Mouse (Mus musculus) hindbrain, embryonic 10.5 days (tissue): Measurements from ENCODE around the gene Mrpl19. TPM values are rescaled to one million over a fixed set of nuclear protein-coding genes. Genes with fewer than 3 reads are reported as not detected.
A peak's percentile ranks its signal among the peaks of the same experiment; 100 is the strongest.

Source experiments
- DNase-seq: peaks from one replicate; pipeline ENCODE4 v3.0.0-alpha.2; 2017; ENCODE audit warnings: low spot score
- H3K27ac ChIP-seq: fragments of 300-500 bp; sonication (generic); 2 replicates; pipeline ENCODE4 v1.5.1; 2016; ENCODE audit warnings: mild to moderate bottlenecking, moderate library complexity
- H3K27me3 ChIP-seq: fragments of 300-500 bp; sonication (generic); 2 replicates; pipeline ENCODE4 v1.6.1; 2016; ENCODE audit warnings: mild to moderate bottlenecking; ENCODE audit not compliant: poor library complexity, insufficient read depth, severe bottlenecking
- H3K36me3 ChIP-seq: fragments of 300-500 bp; sonication (generic); 2 replicates; pipeline ENCODE4 v1.6.1; 2016; ENCODE audit warnings: mild to moderate bottlenecking, moderate library complexity
- H3K4me1 ChIP-seq: fragments of 300-500 bp; sonication (generic); replicated peaks from 2 replicates; pipeline ENCODE4 v1.6.1; 2016; ENCODE audit warnings: mild to moderate bottlenecking
- H3K4me3 ChIP-seq: fragments of 300-500 bp; sonication (generic); 2 replicates; pipeline ENCODE4 v1.5.1; 2016; ENCODE audit warnings: mild to moderate bottlenecking, moderate library complexity
- H3K9me3 ChIP-seq: fragments of 300-500 bp; sonication (generic); 2 replicates; pipeline ENCODE4 v1.6.1; 2016; ENCODE audit warnings: mild to moderate bottlenecking, moderate library complexity
- WGBS: fragments of 180-500 bp; shearing (Covaris S2); methylation state at CpG from one replicate; pipeline ENCODE4 v1.1.7; 2016; 5-methylcytosine and 5-hydroxymethylcytosine counted together
- polyA plus RNA-seq: library from polyadenylated mRNA; unstranded; fragments of >200 nt; fragmentation: Nextera tagmentation; extraction: Ambion mirVana; gene quantifications from 2 replicates; pipeline ENCODE4 v1.2.1, GENCODE M21; 2016

Mrpl19 gene
- polyA plus RNA-seq, 1 experiment from 2014 or later, result 59.2 TPM

DNA sequence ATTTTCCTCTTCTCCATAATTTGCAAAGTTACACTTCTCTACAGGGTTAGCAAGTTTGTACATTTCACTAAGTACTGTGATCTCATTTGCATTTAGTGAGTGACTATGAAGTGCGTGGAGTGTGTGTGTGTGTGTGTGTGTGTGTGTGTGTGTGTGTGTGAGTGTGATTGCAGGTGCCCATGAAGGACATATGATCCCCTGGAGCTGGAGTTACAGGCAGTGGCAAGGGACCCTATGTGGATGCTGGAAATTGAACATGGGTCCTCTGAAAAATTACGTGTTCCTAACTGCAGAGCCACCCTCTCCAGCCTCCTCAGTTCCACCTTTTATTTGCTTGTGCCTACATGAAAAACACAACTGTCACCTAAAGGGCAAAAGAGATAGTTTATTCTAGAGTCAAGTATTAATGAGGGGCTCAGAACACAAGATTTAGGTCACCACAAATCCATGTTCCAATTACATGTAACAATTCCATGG is 348 bp upstream of the Mrpl19 start:
- 53% methylated on average over 2 of the region's 2 CpGs for WGBS
- H3K9me3 ChIP-seq, result no peaks in the 10 kb centered on the region
- H3K27me3 ChIP-seq, result no peaks in the 10 kb centered on the region
- peaks cover 29% of the 10 kb centered on the region for H3K36me3 ChIP-seq
- peak overlapping the region; percentile 88 for H3K4me3 ChIP-seq
- no peak for DNase-seq
- H3K4me1 ChIP-seq, result peaks cover 10% of the 10 kb centered on the region
- peak overlapping the region; percentile 88 for H3K27ac ChIP-seq

- Histone ChIP-seq H3K4me1 (peaks cover 10% of the 10 kb centered on the region), H3K27me3 (no peaks in the 10 kb centered on the region), H3K36me3 (peaks cover 87% of the 10 kb centered on the region), H3K9me3 (0 out of 2 replicates have a peak, but pooled peaks cover 6% of the 10 kb centered on the region), H3K4me3 (no peak overlapping the region), H3K27ac (no peak overlapping the region)
- no peak for DNase-seq
- WGBS, result 94% methylated on average over 1 of the region's 1 CpGs
These were observed 5.5 kb downstream of the Mrpl19 start for GRCm38 (mm10) chr6:81960284-81960683.

- 92% methylated on average over 8 of the region's 8 CpGs for WGBS
- no peak for DNase-seq
- Histone ChIP-seq H3K9me3 (0 out of 2 replicates have a peak, but pooled peaks cover 6% of the 10 kb centered on the region), H3K4me3 (no peak overlapping the region), H3K4me1 (peaks cover 6% of the 10 kb centered on the region), H3K36me3 (peaks cover 91% of the 10 kb centered on the region), H3K27ac (no peak overlapping the region), H3K27me3 (no peaks in the 10 kb centered on the region)
These were observed 5.9 kb downstream of the Mrpl19 start for GRCm38 (mm10) chr6:81959866-81960265.

GRCm38 (mm10) chr6:81957992-81958391 is 7.8 kb downstream of the Mrpl19 start:
- DNase-seq, result no peak
- Histone ChIP-seq H3K27ac (no peak overlapping the region), H3K27me3 (no peaks in the 10 kb centered on the region), H3K4me1 (no peaks in the 10 kb centered on the region), H3K4me3 (no peak overlapping the region), H3K36me3 (peaks cover 100% of the 10 kb centered on the region), H3K9me3 (0 out of 2 replicates have a peak, but pooled peaks cover 6% of the 10 kb centered on the region)
- WGBS, result 93% methylated on average over 11 of the region's 11 CpGs

- Histone ChIP-seq H3K9me3 (0 out of 2 replicates have a peak, but pooled peaks cover 6% of the 10 kb centered on the region), H3K4me3 (no peak overlapping the region), H3K4me1 (no peaks in the 10 kb centered on the region), H3K36me3 (peaks cover 100% of the 10 kb centered on the region), H3K27ac (no peak overlapping the region), H3K27me3 (no peaks in the 10 kb centered on the region)
- no peak for DNase-seq
- WGBS, result 88% methylated on average over 4 of the region's 4 CpGs
These were observed 9.4 kb downstream of the Mrpl19 start for GRCm38 (mm10) chr6:81956399-81956798.

GRCm38 (mm10) chr6:81955133-81955532 is 10.6 kb downstream of the Mrpl19 start:
- no peaks in the 10 kb centered on the region for H3K4me1 ChIP-seq
- H3K27ac ChIP-seq, result no peak overlapping the region
- no peaks in the 10 kb centered on the region for H3K27me3 ChIP-seq
- DNase-seq, result no peak
- WGBS, result 93% methylated on average over 5 of the region's 5 CpGs
- H3K9me3 ChIP-seq, result 0 out of 2 replicates have a peak, but pooled peaks cover 6% of the 10 kb centered on the region
- peaks cover 100% of the 10 kb centered on the region for H3K36me3 ChIP-seq
- H3K4me3 ChIP-seq, result no peak overlapping the region

GRCm38 (mm10) chr6:81946906-81947305 is 18.9 kb downstream of the Mrpl19 start:
- Histone ChIP-seq H3K4me1 (no peaks in the 10 kb centered on the region), H3K36me3 (peaks cover 100% of the 10 kb centered on the region), H3K9me3 (no peaks in the 10 kb centered on the region), H3K27me3 (no peaks in the 10 kb centered on the region), H3K4me3 (no peak overlapping the region), H3K27ac (no peak overlapping the region)
- no peak for DNase-seq
- WGBS, result 95% methylated on average over 6 of the region's 6 CpGs

GRCm38 (mm10) chr6:81944432-81944831 is 21.3 kb downstream of the Mrpl19 start:
- no peak overlapping the region for H3K4me3 ChIP-seq
- no peaks in the 10 kb centered on the region for H3K9me3 ChIP-seq
- no peak for DNase-seq
- H3K27me3 ChIP-seq, result no peaks in the 10 kb centered on the region
- 87% methylated on average over 3 of the region's 3 CpGs for WGBS
- H3K27ac ChIP-seq, result no peak overlapping the region
- no peaks in the 10 kb centered on the region for H3K4me1 ChIP-seq
- peaks cover 100% of the 10 kb centered on the region for H3K36me3 ChIP-seq

DNA sequence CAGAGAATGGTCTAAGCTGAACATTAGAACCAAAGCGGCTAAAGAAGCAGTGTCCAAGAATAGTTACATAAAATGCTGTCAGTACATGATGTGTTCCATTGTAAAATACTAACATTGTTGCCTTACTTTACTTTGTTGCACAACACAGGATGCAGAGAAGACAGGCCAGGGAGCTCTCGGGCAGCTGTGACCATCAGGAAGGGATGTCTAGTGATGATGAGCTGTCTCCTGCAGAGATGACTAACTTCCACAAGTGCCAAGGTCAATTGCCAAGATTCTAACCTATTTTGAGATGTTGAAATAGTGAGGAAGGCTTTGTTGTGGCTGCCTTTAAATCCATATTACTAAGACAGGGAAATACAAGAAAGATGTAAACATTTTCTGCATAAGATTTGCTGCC is 22.5 kb downstream of the Mrpl19 start:
- Histone ChIP-seq H3K27me3 (no peaks in the 10 kb centered on the region), H3K36me3 (peaks cover 100% of the 10 kb centered on the region), H3K4me1 (no peaks in the 10 kb centered on the region), H3K4me3 (no peak overlapping the region), H3K9me3 (no peaks in the 10 kb centered on the region), H3K27ac (no peak overlapping the region)
- DNase-seq, result no peak
- 94% methylated on average over 2 of the region's 2 CpGs for WGBS

DNA sequence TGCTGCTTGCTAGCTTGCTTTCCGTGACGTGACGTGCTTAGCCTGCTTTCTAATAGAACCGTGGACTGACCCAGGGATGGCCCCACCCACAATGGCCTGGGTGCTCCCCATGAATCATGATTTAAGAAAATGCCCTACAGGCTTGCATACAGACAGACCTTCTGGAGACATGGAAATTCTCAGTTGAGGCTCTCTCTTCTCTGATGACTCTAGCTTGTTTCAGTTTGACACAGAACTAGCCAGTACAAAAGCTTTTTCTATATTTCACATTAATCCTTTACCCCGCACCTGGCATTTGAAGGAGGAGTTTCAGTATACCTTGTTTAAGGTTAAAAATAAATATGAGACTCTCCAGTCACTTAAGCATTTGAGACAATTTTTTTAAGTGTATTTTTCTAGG is 24.0 kb downstream of the Mrpl19 start:
- 94% methylated on average over 5 of the region's 5 CpGs for WGBS
- Histone ChIP-seq H3K27ac (no peak overlapping the region), H3K36me3 (peaks cover 100% of the 10 kb centered on the region)

GRCm38 (mm10) chr6:81933281-81933680 is 32.5 kb downstream of the Mrpl19 start:
- Histone ChIP-seq H3K27ac (no peak overlapping the region), H3K4me1 (no peaks in the 10 kb centered on the region), H3K36me3 (peaks cover 94% of the 10 kb centered on the region), H3K4me3 (no peak overlapping the region), H3K27me3 (no peaks in the 10 kb centered on the region), H3K9me3 (peaks cover 6% of the 10 kb centered on the region; the same call in 1 of the 2 replicates)
- no peak for DNase-seq
- WGBS, result 95% methylated on average over 3 of the region's 3 CpGs

More for the DNA sequence above, 24.0 kb downstream of the Mrpl19 start:
- Histone ChIP-seq H3K9me3 (no peaks in the 10 kb centered on the region), H3K4me3 (no peak overlapping the region), H3K4me1 (no peaks in the 10 kb centered on the region), H3K27me3 (no peaks in the 10 kb centered on the region)
- no peak for DNase-seq

- Histone ChIP-seq H3K4me1 (peaks cover 9% of the 10 kb centered on the region), H3K36me3 (peaks cover 83% of the 10 kb centered on the region), H3K4me3 (no peak overlapping the region), H3K9me3 (peaks cover 6% of the 10 kb centered on the region; the same call in 1 of the 2 replicates), H3K27ac (no peak overlapping the region), H3K27me3 (no peaks in the 10 kb centered on the region)
- DNase-seq, result no peak
- 90% methylated on average over 4 of the region's 4 CpGs for WGBS
These were observed 36.4 kb downstream of the Mrpl19 start for GRCm38 (mm10) chr6:81929402-81929801.

DNA sequence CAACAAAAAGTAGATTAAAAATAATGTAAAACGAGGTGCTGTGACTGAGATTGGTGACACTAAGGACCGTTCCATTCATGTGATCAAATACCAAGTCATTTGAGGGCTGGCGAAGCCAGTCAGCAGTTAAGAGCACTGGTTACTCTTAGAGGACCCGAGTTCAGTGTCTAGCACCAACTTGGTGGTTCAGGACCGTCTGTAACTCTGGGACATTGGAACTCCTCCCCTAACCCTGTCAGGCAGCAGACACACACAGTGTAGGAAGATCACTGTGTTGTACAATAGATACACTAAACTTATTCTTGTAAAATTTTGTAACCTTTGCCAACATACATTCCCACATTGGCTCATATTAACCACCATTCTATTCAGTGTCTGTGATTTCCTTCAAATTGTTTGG is 41.5 kb downstream of the Mrpl19 start:
- H3K27me3 ChIP-seq, result no peaks in the 10 kb centered on the region
- H3K4me3 ChIP-seq, result peak overlapping the region; percentile 85
- H3K4me1 ChIP-seq, result peaks cover 14% of the 10 kb centered on the region
- peak overlapping the region; percentile 95 for H3K27ac ChIP-seq
- peaks cover 35% of the 10 kb centered on the region for H3K36me3 ChIP-seq
- H3K9me3 ChIP-seq, result no peaks in the 10 kb centered on the region
- DNase-seq, result no peak
- WGBS, result 17% methylated on average over 5 of the region's 5 CpGs
